Mouse (Mus musculus) limb, embryonic 12.5 days (tissue): ENCODE results near the gene Mrs2. TPM values are rescaled to one million over a fixed set of nuclear protein-coding genes. Genes with fewer than 3 reads are reported as not detected.

Experiments
- ATAC-seq: fragments of 200-750 bp; cut with Nextera tagmentation; 2 replicates; pipeline ENCODE4 v1.8.0; 2017; ENCODE audit warnings: low read depth, moderate TSS enrichment; ENCODE audit not compliant: insufficient number of reproducible peaks, insufficient read depth, low FRiP score, low TSS enrichment
- H3K27ac ChIP-seq: fragments of 300-500 bp; sonication (generic); 2 replicates; pipeline ENCODE4 v1.5.1; 2016; ENCODE audit warnings: mild to moderate bottlenecking, moderate library complexity
- H3K27me3 ChIP-seq: fragments of 300-500 bp; sonication (generic); 2 replicates; pipeline ENCODE4 v1.6.1; 2016; ENCODE audit warnings: mild to moderate bottlenecking, moderate library complexity
- H3K36me3 ChIP-seq: fragments of 300-500 bp; sonication (generic); 2 replicates; pipeline ENCODE4 v1.6.1; 2016; ENCODE audit warnings: mild to moderate bottlenecking, moderate library complexity
- H3K4me1 ChIP-seq: fragments of 300-500 bp; sonication (generic); replicated peaks from 2 replicates; pipeline ENCODE4 v1.6.1; 2016
- H3K4me2 ChIP-seq: fragments of 300-500 bp; sonication (generic); 2 replicates; pipeline ENCODE4 v1.6.1; 2016; ENCODE audit warnings: mild to moderate bottlenecking, moderate library complexity
- H3K4me3 ChIP-seq: fragments of 300-500 bp; sonication (generic); replicated peaks from 2 replicates; pipeline ENCODE4 v1.5.1; 2016; ENCODE audit warnings: mild to moderate bottlenecking
- H3K9ac ChIP-seq: fragments of 300-500 bp; sonication (generic); replicated peaks from 2 replicates; pipeline ENCODE4 v1.6.1; 2016; ENCODE audit warnings: mild to moderate bottlenecking, moderate library complexity
- H3K9me3 ChIP-seq: fragments of 300-500 bp; sonication (generic); 2 replicates; pipeline ENCODE4 v1.6.1; 2016; ENCODE audit warnings: mild to moderate bottlenecking, moderate library complexity
- WGBS: fragments of 180-500 bp; shearing (Covaris S2); methylation state at CpG from one replicate; pipeline ENCODE4 v1.1.7; 2016; 5-methylcytosine and 5-hydroxymethylcytosine counted together
- polyA plus RNA-seq: library from polyadenylated mRNA; unstranded; fragments of >200 nt; fragmentation: Nextera tagmentation; extraction: Ambion mirVana; gene quantifications from 2 replicates; pipeline ENCODE4 v1.2.1, GENCODE M21; 2016

The Mrs2 gene
- polyA plus RNA-seq, 1 experiment from 2014 or later, result 20.8 TPM

DNA sequence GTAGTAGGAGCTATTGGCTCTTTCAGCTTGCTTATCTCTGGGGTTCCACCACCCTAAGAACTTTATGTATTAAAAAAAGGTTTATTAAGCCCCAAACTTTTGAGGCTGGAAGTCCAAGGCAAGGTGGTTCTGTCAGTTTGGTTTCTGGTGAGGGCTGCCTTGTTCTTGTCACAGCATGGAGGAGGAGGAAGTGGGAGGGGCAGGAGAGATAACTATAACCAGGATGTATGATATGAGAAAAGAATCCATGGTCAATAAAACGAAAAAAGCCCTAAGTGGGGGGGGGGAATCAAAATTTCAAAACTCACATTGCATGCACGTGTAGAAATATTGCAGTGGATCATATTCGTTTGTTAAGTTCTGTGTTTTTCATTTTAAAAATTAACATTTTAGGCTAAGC is 3.0 kb upstream of the Mrs2 start:
- H3K4me1 ChIP-seq, result peaks cover 13% of the 10 kb centered on the region
- no peak overlapping the region for H3K4me2 ChIP-seq
- H3K9me3 ChIP-seq, result no peaks in the 10 kb centered on the region
- no peak overlapping the region for H3K9ac ChIP-seq
- H3K36me3 ChIP-seq, result no peaks in the 10 kb centered on the region
- no peaks in the 10 kb centered on the region for H3K27me3 ChIP-seq
- H3K27ac ChIP-seq, result no peak overlapping the region
- WGBS, result 71% methylated on average over 3 of the region's 3 CpGs
- H3K4me3 ChIP-seq, result no peak overlapping the region
- no peak for ATAC-seq

GRCm38 (mm10) chr13:25022386-25022785 is 2.2 kb upstream of the Mrs2 start:
- H3K4me3 ChIP-seq, result no peak overlapping the region
- no peaks in the 10 kb centered on the region for H3K36me3 ChIP-seq
- WGBS, result 80% methylated on average over 4 of the region's 4 CpGs
- no peak overlapping the region for H3K27ac ChIP-seq
- H3K4me2 ChIP-seq, result no peak overlapping the region
- H3K9me3 ChIP-seq, result no peaks in the 10 kb centered on the region
- no peaks in the 10 kb centered on the region for H3K27me3 ChIP-seq
- H3K9ac ChIP-seq, result no peak overlapping the region
- ATAC-seq, result no peak
- peaks cover 13% of the 10 kb centered on the region for H3K4me1 ChIP-seq

GRCm38 (mm10) chr13:25020540-25020892 is 337 bp upstream of the Mrs2 start:
- H3K9me3 ChIP-seq, result no peaks in the 10 kb centered on the region
- H3K27ac ChIP-seq, result 0 out of 2 replicates have a peak overlapping the region, but pooled peaks have one; percentile 45
- H3K36me3 ChIP-seq, result peaks cover 10% of the 10 kb centered on the region; the same call in 1 of the 2 replicates
- H3K9ac ChIP-seq, result peak overlapping the region; percentile 91
- peaks cover 13% of the 10 kb centered on the region for H3K4me1 ChIP-seq
- H3K4me3 ChIP-seq, result peak overlapping the region; percentile 95
- H3K27me3 ChIP-seq, result no peaks in the 10 kb centered on the region
- ATAC-seq, result no peak
- H3K4me2 ChIP-seq, result peak overlapping the region; percentile 89
- 58% methylated on average over 4 of the region's 4 CpGs for WGBS

- no peak overlapping the region for H3K9ac ChIP-seq
- H3K4me3 ChIP-seq, result no peak overlapping the region
- no peak for ATAC-seq
- H3K4me2 ChIP-seq, result 0 out of 2 replicates have a peak overlapping the region, but pooled peaks have one; percentile 89
- H3K9me3 ChIP-seq, result no peaks in the 10 kb centered on the region
- peaks cover 13% of the 10 kb centered on the region for H3K4me1 ChIP-seq
- peaks cover 10% of the 10 kb centered on the region; the same call in 1 of the 2 replicates for H3K36me3 ChIP-seq
- H3K27me3 ChIP-seq, result no peaks in the 10 kb centered on the region
- no peak overlapping the region for H3K27ac ChIP-seq
- 92% methylated on average over 9 of the region's 9 CpGs for WGBS
Measured at GRCm38 (mm10) chr13:25018316-25018715, 1.9 kb downstream of the Mrs2 start.

DNA sequence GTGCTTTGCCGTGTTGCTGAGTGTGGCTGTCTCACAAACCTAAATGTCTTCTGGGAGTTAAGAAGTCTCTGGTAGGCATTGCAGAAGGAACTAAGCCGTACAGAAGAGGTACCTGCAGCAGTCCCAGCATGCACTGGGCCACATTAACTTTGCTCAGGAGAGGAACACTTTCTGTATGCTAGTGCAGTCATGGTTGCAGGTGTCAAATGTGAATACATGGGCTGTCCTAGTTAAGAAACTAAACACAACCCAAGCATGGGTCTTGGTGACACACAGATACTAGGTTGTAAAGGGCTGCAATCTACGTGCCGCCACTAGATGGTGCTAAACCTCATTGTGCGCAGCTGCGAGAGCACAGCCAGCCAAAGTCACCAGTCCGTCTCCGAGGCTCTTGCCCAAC is 13.1 kb downstream of the Mrs2 start:
- Histone ChIP-seq H3K9ac (no peak overlapping the region), H3K27me3 (no peaks in the 10 kb centered on the region), H3K4me3 (no peak overlapping the region), H3K9me3 (peaks cover 5% of the 10 kb centered on the region; the same call in 1 of the 2 replicates), H3K4me2 (no peak overlapping the region), H3K36me3 (peaks cover 42% of the 10 kb centered on the region), H3K4me1 (no peaks in the 10 kb centered on the region), H3K27ac (no peak overlapping the region)
- ATAC-seq, result no peak
- WGBS, result 90% methylated on average over 8 of the region's 8 CpGs

DNA sequence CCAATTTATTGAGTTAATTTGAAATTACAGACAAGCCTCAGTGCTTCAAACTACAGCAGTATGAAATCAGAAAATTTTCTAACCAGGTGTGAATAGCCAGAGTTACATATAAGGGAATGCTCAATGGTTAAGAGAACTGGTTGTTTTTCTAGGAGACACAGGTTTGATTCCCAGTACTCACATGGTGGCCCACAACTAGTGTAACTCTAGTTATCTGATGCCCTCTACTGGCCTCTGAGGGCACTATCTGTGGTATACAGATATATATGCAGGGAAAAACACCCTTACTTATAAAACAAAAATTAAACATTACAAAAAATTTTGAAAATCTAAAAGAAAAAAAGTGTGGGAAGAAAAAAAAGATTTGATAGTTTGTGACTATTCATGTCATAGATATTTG is 17.2 kb downstream of the Mrs2 start:
- no peak for ATAC-seq
- Histone ChIP-seq H3K4me2 (no peak overlapping the region), H3K36me3 (peaks cover 80% of the 10 kb centered on the region), H3K4me1 (no peaks in the 10 kb centered on the region), H3K9me3 (peaks cover 5% of the 10 kb centered on the region; the same call in 1 of the 2 replicates), H3K27ac (no peak overlapping the region), H3K27me3 (no peaks in the 10 kb centered on the region), H3K4me3 (no peak overlapping the region), H3K9ac (no peak overlapping the region)

DNA sequence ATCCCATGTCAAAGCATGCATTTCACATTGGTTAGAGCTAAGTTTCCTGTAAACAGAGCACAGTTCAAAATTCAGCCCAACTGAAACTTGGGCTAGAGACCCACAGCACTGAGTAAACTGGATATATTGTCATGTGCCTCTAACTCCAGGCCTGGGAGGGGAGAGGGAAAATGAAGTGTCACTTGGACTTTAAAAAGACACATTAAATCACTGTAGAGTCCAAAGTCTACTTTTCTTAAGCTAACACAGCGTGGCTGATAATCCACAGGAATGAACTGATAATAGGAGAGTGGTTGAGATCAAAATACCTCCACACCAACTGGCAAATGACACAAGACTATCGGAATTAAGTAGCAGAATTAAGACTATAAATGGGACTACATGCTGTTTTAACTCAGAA is 20.6 kb downstream of the Mrs2 start:
- Histone ChIP-seq H3K4me2 (no peak overlapping the region), H3K4me3 (no peak overlapping the region), H3K9me3 (0 out of 2 replicates have a peak, but pooled peaks cover 5% of the 10 kb centered on the region), H3K4me1 (no peaks in the 10 kb centered on the region), H3K27me3 (no peaks in the 10 kb centered on the region), H3K27ac (no peak overlapping the region), H3K36me3 (peaks cover 91% of the 10 kb centered on the region), H3K9ac (no peak overlapping the region)
- ATAC-seq, result no peak
- 95% methylated on average over 2 of the region's 2 CpGs for WGBS

DNA sequence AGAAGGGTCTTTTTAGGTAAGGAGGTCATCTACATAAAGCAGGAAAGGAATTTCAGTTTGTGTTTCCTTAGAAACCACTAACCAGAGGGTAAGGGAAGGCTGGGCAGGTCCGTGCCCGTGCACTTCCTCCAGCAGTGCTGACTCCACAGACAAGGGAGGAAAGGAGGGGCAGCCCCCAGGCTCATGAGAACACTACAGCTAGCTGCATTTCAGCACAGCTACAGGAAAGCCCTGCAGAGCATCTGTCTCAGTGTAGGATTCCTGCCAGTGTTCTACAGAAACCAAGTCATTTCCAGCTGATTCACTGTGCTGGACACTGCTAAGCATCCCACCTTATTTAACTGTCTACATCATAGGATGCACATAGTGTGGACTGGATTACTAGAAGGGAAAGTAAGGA is 27.0 kb downstream of the Mrs2 start:
- 63% methylated on average over 2 of the region's 2 CpGs for WGBS
- no peak for ATAC-seq

DNA sequence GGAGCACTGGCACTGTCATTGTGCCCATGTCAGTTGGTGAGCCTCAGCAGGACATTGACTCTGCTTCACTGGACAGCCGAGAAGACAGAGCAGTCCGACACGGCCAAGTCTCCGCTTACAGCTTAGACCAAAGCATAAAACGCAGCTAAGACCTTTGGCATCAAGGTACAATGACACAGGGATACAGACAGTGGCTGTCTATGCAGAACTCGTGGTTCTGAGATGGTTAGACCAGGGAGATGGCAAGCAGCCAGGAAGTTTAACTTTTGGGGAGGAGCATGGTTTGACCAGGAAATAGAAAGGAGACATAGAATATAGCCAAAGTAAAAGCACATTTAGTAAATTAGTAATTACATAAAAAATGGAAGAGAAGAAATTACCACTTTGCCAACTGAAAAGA is 31.2 kb downstream of the Mrs2 start:
- WGBS, result 88% methylated on average over 6 of the region's 6 CpGs

More for the DNA sequence above, 27.0 kb downstream of the Mrs2 start:
- Histone ChIP-seq H3K27me3 (no peaks in the 10 kb centered on the region), H3K4me3 (no peak overlapping the region), H3K9ac (no peak overlapping the region), H3K36me3 (peaks cover 90% of the 10 kb centered on the region), H3K9me3 (0 out of 2 replicates have a peak, but pooled peaks cover 6% of the 10 kb centered on the region), H3K4me1 (no peaks in the 10 kb centered on the region), H3K4me2 (no peak overlapping the region), H3K27ac (no peak overlapping the region)

GRCm38 (mm10) chr13:24988391-24988790 is 31.8 kb downstream of the Mrs2 start:
- no peak overlapping the region for H3K4me3 ChIP-seq
- no peak overlapping the region for H3K4me2 ChIP-seq
- no peaks in the 10 kb centered on the region for H3K27me3 ChIP-seq
- peaks cover 42% of the 10 kb centered on the region for H3K36me3 ChIP-seq
- H3K9ac ChIP-seq, result no peak overlapping the region
- 32% methylated on average over 7 of the region's 7 CpGs for WGBS
- H3K4me1 ChIP-seq, result no peaks in the 10 kb centered on the region
- H3K9me3 ChIP-seq, result no peaks in the 10 kb centered on the region
- 0 out of 2 replicates have a peak, but pooled peaks have one; percentile 20 for ATAC-seq
- no peak overlapping the region for H3K27ac ChIP-seq

More for the DNA sequence above, 31.2 kb downstream of the Mrs2 start:
- H3K36me3 ChIP-seq, result peaks cover 48% of the 10 kb centered on the region
- no peak for ATAC-seq
- no peak overlapping the region for H3K9ac ChIP-seq
- no peak overlapping the region for H3K4me2 ChIP-seq
- H3K27me3 ChIP-seq, result no peaks in the 10 kb centered on the region
- H3K4me3 ChIP-seq, result no peak overlapping the region
- H3K9me3 ChIP-seq, result no peaks in the 10 kb centered on the region
- H3K27ac ChIP-seq, result no peak overlapping the region
- H3K4me1 ChIP-seq, result no peaks in the 10 kb centered on the region

DNA sequence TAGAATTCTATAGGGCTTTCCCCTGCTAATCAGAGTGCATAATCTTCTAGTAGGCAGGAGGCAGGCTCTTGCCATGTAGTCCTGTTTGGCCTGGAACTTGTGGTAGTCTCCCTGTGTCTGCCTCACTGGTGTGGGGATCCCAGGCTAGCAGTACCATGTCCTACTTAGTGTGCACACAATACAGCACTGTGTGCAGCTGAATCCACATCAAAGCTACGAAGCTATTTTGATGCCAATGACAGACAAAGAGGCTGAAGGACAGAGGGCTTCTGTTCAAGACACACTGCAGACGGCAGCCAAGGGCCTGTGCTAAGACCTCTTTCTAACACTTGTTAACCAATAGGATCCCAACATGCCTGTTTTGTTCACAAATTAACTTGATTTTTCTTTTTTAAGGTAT is 34.7 kb downstream of the Mrs2 start:
- 78% methylated on average over 2 of the region's 2 CpGs for WGBS

DNA sequence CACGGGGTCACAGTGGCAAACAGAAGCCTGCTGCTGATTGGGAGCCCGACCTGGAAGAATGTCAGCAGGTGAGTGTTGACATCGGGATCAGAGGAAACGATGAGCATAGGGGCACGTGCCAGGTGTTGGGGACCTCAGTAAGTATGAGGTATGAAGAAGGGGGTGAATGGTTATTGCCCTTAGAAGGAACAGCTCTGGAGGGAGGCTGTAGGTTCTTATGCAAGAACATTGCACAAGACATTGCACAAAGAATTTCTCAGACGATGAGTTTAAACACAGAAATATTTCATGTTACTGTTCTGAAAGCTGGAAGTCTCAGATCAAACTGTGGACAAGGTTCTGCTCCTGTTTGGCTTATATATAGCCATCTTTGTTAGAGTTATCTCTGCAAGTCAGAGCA is 39.1 kb downstream of the Mrs2 start:
- Histone ChIP-seq H3K4me2 (no peak overlapping the region), H3K27ac (no peak overlapping the region), H3K36me3 (no peaks in the 10 kb centered on the region), H3K27me3 (no peaks in the 10 kb centered on the region), H3K4me3 (no peak overlapping the region), H3K4me1 (no peaks in the 10 kb centered on the region), H3K9me3 (no peaks in the 10 kb centered on the region), H3K9ac (no peak overlapping the region)
- no peak for ATAC-seq
- WGBS, result 80% methylated on average over 6 of the region's 6 CpGs

More for the DNA sequence above, 34.7 kb downstream of the Mrs2 start:
- Histone ChIP-seq H3K4me2 (no peak overlapping the region), H3K9me3 (no peaks in the 10 kb centered on the region), H3K9ac (no peak overlapping the region), H3K36me3 (peaks cover 18% of the 10 kb centered on the region; the same call in 1 of the 2 replicates), H3K27ac (no peak overlapping the region), H3K4me1 (no peaks in the 10 kb centered on the region), H3K4me3 (no peak overlapping the region), H3K27me3 (no peaks in the 10 kb centered on the region)
- no peak for ATAC-seq
